In genomic region chr16:4584438-4584837, GRCm38 (mm10) we compare ENCODE assay signal across 14 mouse cellular contexts.
"Had no signal": no experiment of that assay in that cellular context is flagged by ENCODE, and none has a peak within 500 bp of the region (broad histone marks: within the 10 kb centered on the region; RNA-seq: fewer than 3 reads in every experiment).

No protein-coding gene starts in this region.

- ATAC-seq: liver, postnatal 0 days; lung, postnatal 0 days had no signal

- H3K27ac ChIP-seq: kidney, embryonic 15.5 days; left cerebral cortex, adult 2 months; stomach, postnatal 0 days had no signal

- H3K27me3 ChIP-seq: kidney, embryonic 15.5 days had no signal

- H3K4me2 ChIP-seq: kidney, embryonic 15.5 days; lung, embryonic 14.5 days had no signal

- H3K9me3 ChIP-seq: kidney, embryonic 15.5 days had no signal

- H3K9ac ChIP-seq: kidney, embryonic 15.5 days; liver, postnatal 0 days; lung, embryonic 14.5 days had no signal

- DNase-seq: kidney, adult 11 months; kidney, adult 8-10 months; kidney, postnatal 10 days; kidney, postnatal 36 days; layer of hippocampus, postnatal 36 days; liver, postnatal 0 days; lung, embryonic 14.5 days; midbrain, embryonic 14.5 days; thymus, adult 2 months; thymus, postnatal 14 days had no signal

- H3K4me3 ChIP-seq: kidney, embryonic 15.5 days; left cerebral cortex, adult 2 months had no signal
